Mouse (Mus musculus): ENCODE measurements at regions not wholly inside any gene's neighbourhood (a gene's known extent, or its start where the extent isn't known, plus 50 kb on each side); places are given as distances from the start of the nearest gene placed in this dataset.

GRCm38 (mm10) chr7:129048023-129048422, 208.8 kb upstream of the Plpp4 start:
- DNase-seq (ENCODE audit: low read depth, low spot score) = no peak

GRCm38 (mm10) chr7:129049726-129050125, 207.1 kb upstream of the Plpp4 start:
- no peak for DNase-seq (ENCODE audit: low read depth, low spot score)

- no peak for DNase-seq (ENCODE audit: low read depth, low spot score)
These were observed 206.2 kb upstream of the Plpp4 start for GRCm38 (mm10) chr7:129050675-129051074.

GRCm38 (mm10) chr7:129066891-129067290, 189.9 kb upstream of the Plpp4 start:
- no peak for DNase-seq (ENCODE audit: low read depth, low spot score)

- no peak for DNase-seq (ENCODE audit: low read depth, low spot score)
These were observed 188.7 kb upstream of the Plpp4 start for GRCm38 (mm10) chr7:129068137-129068536.

GRCm38 (mm10) chr7:129079786-129080185, 177.0 kb upstream of the Plpp4 start:
- no peak for DNase-seq (ENCODE audit: low read depth, low spot score)

GRCm38 (mm10) chr7:129091441-129091840, 165.4 kb upstream of the Plpp4 start:
- no peak for DNase-seq (ENCODE audit: low read depth, low spot score)

GRCm38 (mm10) chr7:129096374-129097069, 160.3 kb upstream of the Plpp4 start:
- DNase-seq (ENCODE audit: low read depth, low spot score) = no peak

- no peak for DNase-seq (ENCODE audit: low read depth, low spot score)
These were observed 154.4 kb upstream of the Plpp4 start for GRCm38 (mm10) chr7:129102437-129102836.

- no peak for DNase-seq (ENCODE audit: low read depth, low spot score)
These were observed 122.7 kb upstream of the Plpp4 start for GRCm38 (mm10) chr7:129134176-129134575.

- DNase-seq (ENCODE audit: low read depth, low spot score) = no peak
These were observed 122.1 kb upstream of the Plpp4 start for GRCm38 (mm10) chr7:129134661-129135215.

GRCm38 (mm10) chr7:129137303-129137990, 119.4 kb upstream of the Plpp4 start:
- DNase-seq (ENCODE audit: low read depth, low spot score) = no peak

- no peak for DNase-seq (ENCODE audit: low read depth, low spot score)
These were observed 114.8 kb upstream of the Plpp4 start for GRCm38 (mm10) chr7:129141942-129142598.

- no peak for DNase-seq (ENCODE audit: low read depth, low spot score)
These were observed 114.3 kb upstream of the Plpp4 start for GRCm38 (mm10) chr7:129142599-129142949.

GRCm38 (mm10) chr7:129155577-129155976, 101.3 kb upstream of the Plpp4 start:
- DNase-seq (ENCODE audit: low read depth, low spot score) = no peak

GRCm38 (mm10) chr7:129169971-129170370, 86.9 kb upstream of the Plpp4 start:
- no peak for DNase-seq (ENCODE audit: low read depth, low spot score)

- DNase-seq (ENCODE audit: low read depth, low spot score) = no peak
These were observed 65.9 kb upstream of the Plpp4 start for GRCm38 (mm10) chr7:129190933-129191332.

GRCm38 (mm10) chr7:129207029-129207428, 49.8 kb upstream of the Plpp4 start:
- no peak for DNase-seq (ENCODE audit: low read depth, low spot score)
